Mouse (Mus musculus): Measurements from ENCODE around the gene Wdr62.

Wdr62 gene

DNA sequence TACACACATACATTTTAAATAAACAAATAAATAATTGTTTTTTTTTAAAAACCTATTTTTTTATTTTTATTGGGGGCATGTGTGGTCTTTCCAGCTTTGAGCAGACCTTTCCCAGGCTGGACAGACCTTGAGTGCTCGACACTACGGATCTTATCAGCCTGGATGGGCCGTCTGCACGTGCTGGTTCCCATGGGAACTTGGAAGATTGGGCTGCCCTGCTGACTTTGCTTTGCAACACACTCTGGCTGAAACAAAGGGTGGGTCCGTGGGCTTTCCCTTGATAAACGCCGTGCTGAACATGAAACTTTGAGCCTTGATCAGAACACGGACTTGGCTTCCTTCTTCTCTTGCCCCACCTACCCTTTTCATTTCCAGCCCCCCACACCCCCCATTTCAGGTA is 75.8 kb downstream of the Wdr62 start:
- 46% methylated on average over 8 of the region's 8 CpGs for WGBS

DNA sequence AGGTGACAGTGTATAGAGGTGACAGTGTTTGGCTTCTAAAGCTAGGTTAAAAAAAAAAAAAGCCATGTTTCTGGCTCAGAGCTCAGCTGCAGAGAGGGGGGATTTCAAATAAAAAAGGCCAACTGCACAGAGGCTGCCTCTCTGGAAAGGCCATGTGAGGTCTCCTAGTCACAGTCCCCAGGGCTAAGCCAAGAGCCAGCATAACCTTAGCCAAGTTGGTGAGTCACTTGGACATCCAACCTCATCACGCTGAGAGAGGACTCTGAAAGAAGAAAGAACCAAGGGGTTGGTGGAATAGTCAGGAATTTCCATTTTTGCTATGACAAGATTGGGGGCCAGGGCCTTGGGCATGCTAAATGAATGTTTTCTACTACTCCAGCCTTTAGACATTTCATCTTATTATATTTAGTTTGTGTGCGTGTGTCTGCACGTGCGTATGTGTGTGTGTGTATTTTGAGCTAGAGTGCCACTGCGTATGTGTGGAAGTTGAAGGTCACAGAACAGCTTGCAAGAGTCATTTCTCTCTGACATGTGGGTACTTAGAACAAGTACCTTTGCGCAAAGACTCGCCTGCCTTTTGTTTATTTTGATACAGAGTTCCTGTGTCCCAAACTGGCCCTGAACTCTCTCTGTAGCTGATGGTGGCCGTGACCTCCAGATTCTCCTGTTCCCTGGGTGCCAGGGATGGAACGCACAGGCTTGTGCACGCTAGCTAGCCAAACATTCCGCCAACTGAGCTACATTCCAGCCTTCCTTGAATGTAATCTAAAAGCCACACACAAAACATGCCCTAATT is 77.1 kb downstream of the Wdr62 start:
- 79% methylated on average over 11 of the region's 11 CpGs for WGBS

DNA sequence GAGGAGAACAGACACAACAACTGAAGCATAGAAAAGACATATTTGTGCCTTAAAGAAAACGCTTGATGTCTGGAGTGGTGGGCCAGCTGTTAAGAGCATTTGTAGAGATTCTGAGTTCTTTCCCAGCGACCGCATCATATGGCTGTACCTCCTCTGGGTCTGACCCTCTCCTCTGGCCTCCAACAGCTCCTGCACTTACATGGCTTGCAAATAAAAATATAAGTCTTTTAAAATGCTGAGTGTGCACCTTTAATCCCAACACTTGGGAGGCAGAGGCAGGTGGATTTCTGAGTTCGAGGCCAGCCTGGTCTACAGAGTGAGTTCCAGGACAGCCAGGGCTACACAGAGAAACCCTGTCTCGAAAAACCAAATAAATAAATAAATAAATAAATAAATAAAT is 79.6 kb downstream of the Wdr62 start:
- WGBS: 92% methylated on average over 5 of the region's 5 CpGs

DNA sequence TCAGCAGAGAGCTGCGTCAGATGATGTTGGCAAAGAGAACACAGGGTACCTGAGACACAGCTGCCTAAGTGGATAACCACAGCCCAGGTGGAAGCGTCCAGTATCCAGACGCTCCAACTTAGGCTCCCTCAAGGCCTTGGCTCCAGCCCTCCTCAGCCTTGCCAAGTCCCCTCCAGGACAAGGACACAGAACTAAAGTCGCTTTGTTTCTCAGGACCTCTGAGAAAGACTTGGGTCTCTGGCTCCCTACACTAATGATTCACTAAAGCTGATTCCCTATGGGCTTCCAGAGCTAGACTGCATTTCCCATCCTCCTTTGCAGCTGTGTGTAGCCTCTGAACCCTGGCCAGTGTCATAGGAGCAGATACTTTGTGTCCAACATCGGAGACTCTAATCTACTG is 80.0 kb downstream of the Wdr62 start:
- WGBS: 69% methylated on average over 5 of the region's 5 CpGs

DNA sequence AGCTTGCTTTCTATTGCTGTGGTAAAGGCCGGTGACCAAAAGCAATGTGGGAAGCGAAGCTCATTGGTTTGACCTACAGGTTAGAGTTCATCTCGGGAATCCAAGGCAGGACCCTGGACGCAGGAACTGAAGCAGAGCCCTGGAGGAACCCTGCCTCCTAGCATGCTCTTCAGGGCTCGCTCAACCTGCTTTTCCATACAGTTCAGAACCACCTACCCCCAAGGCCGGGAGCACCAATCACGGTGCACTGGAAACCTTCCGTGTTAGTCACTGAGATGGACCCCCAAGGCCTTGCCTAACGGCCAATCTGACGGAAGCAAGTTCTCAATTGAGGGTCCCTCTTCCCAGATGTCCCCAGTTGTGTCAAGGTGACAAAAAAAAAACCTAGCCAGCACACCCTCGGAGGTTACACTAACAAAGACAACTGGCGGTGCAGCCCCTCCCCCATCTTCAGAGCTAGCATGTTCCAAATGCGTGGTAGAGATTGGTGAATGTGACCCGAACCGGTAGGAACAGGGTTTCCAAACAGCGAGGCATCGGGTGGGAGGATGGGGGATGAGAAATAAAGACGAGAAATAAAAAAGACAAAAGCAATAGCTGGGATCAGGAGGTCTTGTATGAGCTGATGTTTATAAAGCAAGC is 80.6 kb downstream of the Wdr62 start:
- WGBS: 83% methylated on average over 18 of the region's 18 CpGs

DNA sequence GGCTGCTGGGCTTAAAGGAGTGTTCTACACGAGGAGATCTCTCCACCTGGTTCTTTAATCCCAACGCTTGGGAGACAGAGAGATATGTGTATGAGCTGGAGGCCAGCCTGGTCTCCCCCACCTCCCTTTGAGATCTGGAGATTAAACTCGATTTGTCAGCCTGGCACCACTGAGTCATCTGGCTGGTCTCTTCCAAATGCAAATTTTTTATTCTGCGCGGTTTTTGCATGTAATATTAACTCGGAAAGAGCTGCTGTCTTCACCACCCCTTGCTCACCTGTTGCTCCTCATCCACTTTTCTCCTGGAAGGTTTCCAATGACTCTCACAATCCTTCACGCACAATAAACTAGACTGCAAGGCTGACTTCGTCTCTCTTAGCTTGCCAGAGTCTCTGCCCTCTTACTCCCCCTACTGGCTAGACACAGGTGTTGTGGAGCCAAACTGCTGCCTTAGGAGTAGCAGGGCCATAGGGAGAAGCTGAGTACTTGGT is 81.7 kb downstream of the Wdr62 start, which contains the start of gene Capns1:
Gene Capns1, minus strand, starts transcription at position 331 of the 491 bp plus-strand sequence.
- WGBS: 2% methylated on average over 8 of the region's 8 CpGs

DNA sequence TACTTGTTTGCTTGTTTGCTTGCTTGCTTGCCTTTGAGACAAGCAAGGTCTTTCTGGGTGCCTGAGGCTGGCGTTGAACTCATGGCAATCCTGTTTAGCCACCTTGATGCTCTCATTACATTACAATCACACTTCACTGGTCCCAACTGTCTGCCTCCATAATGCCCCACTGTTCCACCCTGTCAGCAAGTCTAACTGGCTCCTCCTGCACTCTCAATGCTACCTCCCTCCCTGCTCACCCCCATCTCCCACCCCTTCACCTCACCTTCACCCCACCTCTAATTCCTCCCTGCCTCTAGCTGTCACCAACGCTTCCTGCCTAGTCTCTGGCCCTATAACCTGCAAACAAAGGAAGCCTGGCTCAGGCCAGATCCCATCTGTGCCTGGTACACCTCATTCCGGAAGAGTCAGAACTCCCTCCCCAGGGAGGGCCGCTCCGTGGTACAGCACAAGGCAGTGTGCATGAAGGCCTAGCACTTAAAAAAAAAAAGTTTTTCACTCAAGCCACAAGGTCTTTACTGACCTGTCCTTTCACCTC is 82.6 kb downstream of the Wdr62 start:
- WGBS: 76% methylated on average over 5 of the region's 5 CpGs

DNA sequence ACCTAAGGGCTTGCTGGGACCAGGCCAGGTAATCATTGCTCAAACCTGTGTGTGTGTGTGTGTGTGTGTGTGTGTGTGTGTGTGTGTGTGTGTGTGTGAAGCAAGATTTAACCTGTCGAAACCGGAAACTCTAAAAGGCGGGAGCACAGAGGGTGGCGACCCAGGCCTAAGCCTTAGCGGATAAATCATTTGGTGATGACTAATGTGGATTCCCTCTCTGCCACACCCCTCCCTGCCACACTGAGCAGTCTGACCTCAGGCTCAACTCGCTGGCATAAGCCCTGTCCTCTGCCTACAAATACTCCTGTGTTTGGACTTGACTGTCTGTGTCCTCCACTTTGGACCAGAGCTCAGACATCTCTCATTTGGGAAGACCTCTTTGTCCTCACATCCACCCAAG is 84.0 kb downstream of the Wdr62 start:
- 92% methylated on average over 6 of the region's 6 CpGs for WGBS

DNA sequence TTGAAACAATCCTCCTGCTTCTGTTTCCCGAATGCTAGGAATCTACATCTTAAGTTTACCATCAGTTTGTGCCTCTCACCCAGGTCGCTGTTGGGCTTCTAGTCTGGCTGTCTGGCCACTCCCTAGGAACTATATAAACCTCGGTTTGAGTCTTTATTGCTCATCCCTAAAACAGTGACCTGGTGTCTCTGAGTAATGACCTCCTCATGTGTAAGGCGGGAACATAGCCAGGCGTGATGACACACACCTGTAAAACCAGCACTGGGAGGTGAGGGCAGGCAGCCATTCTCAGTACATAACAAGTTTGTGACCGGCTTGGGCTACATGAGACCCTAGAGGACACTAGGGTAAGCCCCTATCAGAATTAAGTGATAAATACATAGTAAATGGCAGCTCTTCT is 84.8 kb downstream of the Wdr62 start:
- WGBS: 73% methylated on average over 6 of the region's 6 CpGs

DNA sequence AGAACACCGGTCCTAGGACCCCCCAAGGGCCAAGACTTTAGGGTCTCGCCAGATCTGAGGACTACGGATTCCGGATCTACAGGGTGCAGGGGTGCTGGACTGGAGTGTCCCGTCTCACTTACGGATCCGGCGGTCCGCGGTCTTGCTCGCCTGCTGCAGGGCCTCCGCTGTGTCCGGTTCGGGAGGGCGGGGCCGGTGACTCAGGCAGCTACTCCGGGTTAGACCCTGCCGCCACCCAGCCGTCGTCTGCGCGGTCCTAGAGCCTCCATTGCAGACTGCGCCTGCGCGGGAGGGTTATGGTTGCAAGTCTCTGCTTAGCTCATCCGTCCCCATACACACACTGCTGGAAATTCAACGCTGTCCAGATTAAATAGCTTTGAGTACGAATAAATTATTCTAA is 85.3 kb downstream of the Wdr62 start:
- WGBS: under 1% methylated on average over 28 of the region's 28 CpGs

DNA sequence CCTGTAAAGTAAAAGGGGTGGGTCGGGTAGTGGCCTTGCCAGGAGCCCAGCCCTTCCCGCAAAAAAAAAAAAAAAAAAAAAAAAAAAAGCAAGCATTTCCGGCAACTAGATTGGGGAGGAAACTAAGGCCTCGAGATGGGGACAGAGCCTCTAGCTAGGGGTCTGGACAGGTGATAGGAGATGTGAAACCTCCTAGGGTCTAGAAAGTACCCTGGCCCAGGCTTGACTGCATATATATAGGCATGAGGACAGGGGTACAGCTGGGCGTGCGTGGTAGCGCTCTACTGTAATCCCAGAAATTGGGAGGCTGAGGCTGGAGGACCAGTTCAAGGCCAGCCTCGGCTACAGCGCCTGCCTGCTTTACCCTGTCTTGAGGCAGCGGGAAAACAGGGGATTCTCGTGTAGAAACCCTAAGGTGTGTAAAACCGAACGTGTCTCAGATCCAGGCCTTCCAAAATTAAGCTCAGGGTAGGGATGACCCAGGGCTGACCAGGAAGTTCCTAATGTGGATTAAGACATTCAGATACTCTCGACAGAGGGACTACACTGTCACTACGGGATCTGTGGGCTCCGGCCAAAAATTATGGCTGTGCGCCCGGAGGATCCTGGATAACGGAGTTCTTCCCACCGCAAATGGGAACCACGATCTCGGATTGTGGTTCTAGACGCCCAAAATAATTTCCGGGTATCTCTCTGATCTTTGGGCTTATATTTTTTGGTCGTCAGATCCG is 86.0 kb downstream of the Wdr62 start:
- under 1% methylated on average over 26 of the region's 26 CpGs for WGBS

DNA sequence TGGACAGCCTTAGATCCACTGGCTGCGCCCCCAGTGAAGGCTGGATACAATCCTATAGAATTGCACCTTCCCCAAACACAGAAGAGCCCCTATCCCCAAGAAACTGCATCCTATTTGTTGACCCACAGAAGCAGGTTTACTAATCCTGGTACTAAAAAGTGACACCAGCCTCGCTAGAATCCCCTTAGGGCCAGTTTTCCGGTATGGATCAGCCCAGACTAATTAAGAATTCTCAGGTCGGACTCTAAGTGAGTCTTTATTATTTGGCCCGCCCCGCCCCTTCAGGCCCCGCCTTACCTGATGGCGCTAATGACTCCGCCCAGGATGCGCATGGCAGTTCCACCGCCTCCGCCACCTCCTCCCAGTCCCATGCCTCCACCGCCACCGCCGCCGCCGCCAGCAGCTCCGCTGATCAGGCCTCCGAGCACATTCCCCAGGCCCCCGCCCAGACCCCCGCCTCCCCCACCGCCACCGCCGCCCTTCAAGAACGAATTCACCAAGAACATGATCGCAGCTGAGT is 86.6 kb downstream of the Wdr62 start:
- 2% methylated on average over 25 of the region's 26 CpGs for WGBS

DNA sequence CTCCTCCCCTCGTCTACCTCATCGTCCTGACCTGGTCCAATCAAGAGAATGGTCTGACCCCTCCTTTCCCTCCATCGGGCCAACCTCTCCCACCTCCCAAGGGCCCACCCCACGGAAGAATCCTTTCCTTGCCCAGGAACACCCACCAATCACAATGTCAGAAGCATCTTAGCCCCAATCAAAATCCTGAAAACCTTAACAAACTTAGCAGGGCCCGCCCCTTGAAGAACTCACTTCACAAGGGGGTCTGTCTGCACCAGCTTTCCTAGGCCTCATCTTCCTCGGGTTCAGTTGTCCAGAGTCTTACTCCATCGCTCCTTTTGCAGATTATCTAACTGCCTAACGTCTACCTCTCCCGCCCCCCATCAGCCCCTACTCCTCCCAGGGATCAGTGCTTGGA is 87.2 kb downstream of the Wdr62 start:
- 38% methylated on average over 9 of the region's 9 CpGs for WGBS

DNA sequence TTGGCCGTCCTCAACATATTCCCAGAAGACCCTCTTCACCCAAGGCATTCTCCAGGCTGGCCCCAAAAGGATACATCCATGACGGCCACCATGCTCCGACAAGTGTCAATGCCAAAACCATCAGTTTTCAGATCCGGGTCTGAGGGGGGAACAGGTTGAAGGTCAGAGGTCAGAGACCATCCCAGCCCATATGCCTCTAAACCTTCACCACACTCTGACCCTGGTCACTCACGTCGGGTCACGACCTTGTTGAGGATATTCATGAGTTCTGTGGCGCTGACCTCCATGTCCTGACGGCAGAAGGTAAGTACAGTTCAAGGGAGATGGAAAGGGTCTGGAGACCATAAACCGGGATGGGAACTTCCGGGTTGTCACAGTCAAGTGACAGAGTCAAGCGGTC is 88.1 kb downstream of the Wdr62 start:
- 96% methylated on average over 12 of the region's 12 CpGs for WGBS

All from cerebral cortex, adult 2 months (tissue).